Mouse (Mus musculus) liver, embryonic 11.5 days (tissue): ENCODE results near the gene Gm49378. TPM values are rescaled to one million over a fixed set of nuclear protein-coding genes. Genes with fewer than 3 reads are reported as not detected.
A peak's percentile ranks its signal among the peaks of the same experiment; 100 is the strongest.

ENCODE experiments used
- ATAC-seq: fragments of 200-750 bp; cut with Nextera tagmentation; replicated peaks from 2 replicates; pipeline ENCODE4 v1.8.0; 2017; ENCODE audit warnings: moderate number of reproducible peaks, mild to moderate bottlenecking, moderate TSS enrichment, moderate library complexity; ENCODE audit not compliant: low FRiP score
- DNase-seq: peaks from one replicate; pipeline ENCODE4 v3.0.0-alpha.2; 2017; ENCODE audit warnings: low spot score
- H3K27ac ChIP-seq: fragments of 300-500 bp; sonication (generic); 2 replicates; pipeline ENCODE4 v1.5.1; 2014; ENCODE audit warnings: mild to moderate bottlenecking, low read depth, low read length, control low read depth
- H3K27me3 ChIP-seq: fragments of 300-500 bp; sonication (generic); replicated peaks from 2 replicates; pipeline ENCODE4 v1.6.1; 2014; ENCODE audit warnings: low read length, mixed read lengths; ENCODE audit not compliant: control insufficient read depth, insufficient read depth
- H3K36me3 ChIP-seq: fragments of 300-500 bp; sonication (generic); 2 replicates; pipeline ENCODE4 v1.6.1; 2014; ENCODE audit warnings: mild to moderate bottlenecking, low read length, moderate library complexity, mixed read lengths; ENCODE audit not compliant: control insufficient read depth, insufficient read depth
- H3K4me1 ChIP-seq: fragments of 300-500 bp; sonication (generic); replicated peaks from 2 replicates; pipeline ENCODE4 v1.6.1; 2014; ENCODE audit warnings: low read length, mixed read lengths; ENCODE audit not compliant: control insufficient read depth, insufficient read depth
- H3K4me2 ChIP-seq: fragments of 300-500 bp; sonication (generic); 2 replicates; pipeline ENCODE4 v1.6.1; 2014; ENCODE audit warnings: mild to moderate bottlenecking, control low read depth, moderate library complexity
- H3K4me3 ChIP-seq: fragments of 300-500 bp; sonication (generic); 2 replicates; pipeline ENCODE4 v1.5.1; 2014; ENCODE audit warnings: low read depth, low read length, control low read depth
- H3K9ac ChIP-seq: fragments of 300-500 bp; sonication (generic); 2 replicates; pipeline ENCODE4 v1.6.1; 2014; ENCODE audit warnings: low read depth, low read length, control low read depth
- H3K9me3 ChIP-seq: fragments of 300-500 bp; sonication (generic); 2 replicates; pipeline ENCODE4 v1.6.1; 2016; ENCODE audit warnings: low read length, inconsistent platforms, mixed read lengths; ENCODE audit not compliant: control insufficient read depth
- WGBS: fragments of 180-500 bp; shearing (Covaris S2); extraction: QIAGEN DNeasy Blood & Tissue Kit; methylation state at CpG from one replicate; pipeline ENCODE4 v1.1.7; 2014; 5-methylcytosine and 5-hydroxymethylcytosine counted together
- polyA plus RNA-seq: library from polyadenylated mRNA; unstranded; fragments of >200 nt; fragmentation: Nextera tagmentation; extraction: Ambion mirVana; gene quantifications from 2 replicates; pipeline ENCODE4 v1.2.1, GENCODE M21; 2014

The Gm49378 gene
- polyA plus RNA-seq, 1 experiment from 2014 or later: 2.7 TPM

DNA sequence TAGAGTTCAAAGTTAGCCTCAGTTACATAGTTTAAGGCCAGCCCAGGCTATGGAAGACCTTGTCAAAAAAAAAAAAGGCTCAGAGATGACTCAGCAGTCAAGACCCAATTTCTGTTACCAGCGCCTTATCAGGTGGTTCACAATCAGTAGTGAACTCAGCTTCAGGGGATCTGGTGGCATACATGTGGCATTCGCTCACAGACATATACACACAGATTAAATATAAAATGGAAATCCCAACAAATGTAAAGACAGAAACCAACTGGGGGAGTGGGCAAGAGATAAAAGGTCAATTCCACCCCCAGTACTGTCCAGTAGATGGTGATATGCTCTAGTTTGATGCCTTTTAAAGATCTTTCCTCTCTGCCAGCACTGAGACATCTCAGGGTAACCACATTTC lies 51.5 kb downstream of the Gm49378 start:
- peaks cover 40% of the 10 kb centered on the region for H3K4me1 ChIP-seq
- no peak for DNase-seq

GRCm38 (mm10) chr14:55585566-55585960 lies 52.1 kb downstream of the Gm49378 start:
- Histone ChIP-seq H3K9ac (peak overlapping the region; percentile 56), H3K4me1 (peaks cover 40% of the 10 kb centered on the region), H3K36me3 (peaks cover 13% of the 10 kb centered on the region; the same call in 1 of the 2 replicates), H3K4me2 (peak overlapping the region; percentile 94), H3K9me3 (no peaks in the 10 kb centered on the region), H3K27me3 (no peaks in the 10 kb centered on the region), H3K27ac (peak overlapping the region; percentile 98), H3K4me3 (peak overlapping the region; percentile 28)
- DNase-seq: no peak
- 22% methylated on average over 6 of the region's 6 CpGs for WGBS
- peak; percentile 63 for ATAC-seq

More for the DNA sequence above, 51.5 kb downstream of the Gm49378 start:
- Histone ChIP-seq H3K27ac (peak overlapping the region; percentile 98), H3K36me3 (peaks cover 10% of the 10 kb centered on the region; the same call in 1 of the 2 replicates), H3K9ac (peak overlapping the region; percentile 56), H3K4me2 (peak overlapping the region; percentile 94), H3K4me3 (peak overlapping the region; percentile 28; the same call in 1 of the 2 replicates), H3K27me3 (no peaks in the 10 kb centered on the region), H3K9me3 (no peaks in the 10 kb centered on the region)
- WGBS: 38% methylated on average over 2 of the region's 2 CpGs
- peak; percentile 49 for ATAC-seq

DNA sequence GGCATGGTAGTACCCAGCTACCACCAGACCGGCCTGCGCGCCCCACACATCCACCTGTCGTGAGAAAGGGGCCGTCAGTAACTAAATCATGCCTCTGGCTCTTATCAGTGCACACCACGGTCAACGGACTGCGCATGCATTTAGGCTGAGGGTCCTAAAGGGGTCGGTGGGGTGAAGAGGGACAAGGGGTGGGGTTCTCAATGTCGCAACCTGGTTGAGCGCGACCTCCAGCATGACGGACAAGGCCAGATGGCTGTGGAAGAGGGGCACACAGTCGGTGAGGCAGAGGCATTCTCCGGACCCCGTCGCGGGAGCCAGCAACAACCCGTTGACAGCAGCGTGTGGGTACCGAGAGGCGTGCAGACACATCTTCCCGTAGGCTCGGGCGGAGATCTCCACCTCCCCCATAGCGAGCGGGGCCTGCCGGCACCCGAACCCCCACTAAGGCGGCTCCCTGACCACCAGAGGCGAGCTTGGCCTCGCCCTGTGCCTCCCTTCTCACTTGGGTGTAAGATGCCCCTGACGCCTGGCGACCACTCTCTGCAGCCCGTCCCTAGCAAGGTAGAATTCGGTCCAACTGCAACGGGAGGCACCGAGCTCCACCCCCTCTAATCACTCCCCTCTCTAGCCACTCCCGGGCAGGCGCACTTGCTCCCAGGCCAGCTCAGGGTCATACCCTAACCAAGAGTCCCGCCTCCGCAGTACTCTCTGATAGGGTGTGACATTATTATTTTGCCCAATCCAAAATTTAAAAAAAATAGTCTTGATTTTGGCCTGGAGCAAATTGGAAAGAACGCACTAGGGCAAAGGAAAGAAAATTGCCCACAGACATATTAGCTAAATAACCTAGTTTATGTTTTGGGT lies 52.8 kb downstream of the Gm49378 start, which contains the start of gene Emc9:
Gene Emc9, minus strand, starts transcription at position 601 of the 864 bp plus-strand sequence.
- DNase-seq (peak; percentile 83), ATAC-seq (peak; percentile 94)
- peaks cover 15% of the 10 kb centered on the region; the same call in 1 of the 2 replicates for H3K36me3 ChIP-seq
- H3K27me3 ChIP-seq: no peaks in the 10 kb centered on the region
- WGBS: 2% methylated on average over 43 of the region's 43 CpGs
- H3K4me3 ChIP-seq: peak within 1 kb of the TSS; percentile 68
- H3K9ac ChIP-seq: peak within 1 kb of the TSS; percentile 71
- H3K4me2 ChIP-seq: peak within 1 kb of the TSS; percentile 94
- no peaks in the 10 kb centered on the region for H3K9me3 ChIP-seq
- H3K4me1 ChIP-seq: peaks cover 36% of the 10 kb centered on the region
- H3K27ac ChIP-seq: peak within 1 kb of the TSS; percentile 98

DNA sequence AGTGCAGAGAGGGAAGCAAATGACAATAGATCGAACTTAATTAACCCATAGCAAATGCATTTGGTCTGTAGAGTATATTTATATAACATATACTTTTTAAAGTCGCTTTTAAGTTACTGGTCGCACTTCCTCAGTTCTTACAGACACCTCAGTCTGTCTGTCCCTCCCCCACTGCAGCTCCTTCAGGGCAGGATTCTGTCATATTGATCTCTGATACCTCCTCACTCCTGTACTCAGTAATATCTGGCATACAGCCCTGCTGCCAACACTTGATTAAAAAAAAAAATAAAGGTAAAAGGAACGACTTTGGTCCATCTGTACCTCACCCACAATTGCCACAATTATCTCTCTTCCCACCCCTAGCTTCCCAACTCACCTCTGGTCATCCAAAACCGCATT lies 53.4 kb downstream of the Gm49378 start:
- no peak for ATAC-seq
- H3K9ac ChIP-seq: peak overlapping the region; percentile 71
- H3K27ac ChIP-seq: peak overlapping the region; percentile 98
- peaks cover 15% of the 10 kb centered on the region; the same call in 1 of the 2 replicates for H3K36me3 ChIP-seq
- DNase-seq: no peak
- H3K4me2 ChIP-seq: peak overlapping the region; percentile 94
- 30% methylated on average over 5 of the region's 5 CpGs for WGBS
- H3K4me3 ChIP-seq: peak overlapping the region; percentile 68
- peaks cover 37% of the 10 kb centered on the region for H3K4me1 ChIP-seq
- no peaks in the 10 kb centered on the region for H3K27me3 ChIP-seq
- no peaks in the 10 kb centered on the region for H3K9me3 ChIP-seq

DNA sequence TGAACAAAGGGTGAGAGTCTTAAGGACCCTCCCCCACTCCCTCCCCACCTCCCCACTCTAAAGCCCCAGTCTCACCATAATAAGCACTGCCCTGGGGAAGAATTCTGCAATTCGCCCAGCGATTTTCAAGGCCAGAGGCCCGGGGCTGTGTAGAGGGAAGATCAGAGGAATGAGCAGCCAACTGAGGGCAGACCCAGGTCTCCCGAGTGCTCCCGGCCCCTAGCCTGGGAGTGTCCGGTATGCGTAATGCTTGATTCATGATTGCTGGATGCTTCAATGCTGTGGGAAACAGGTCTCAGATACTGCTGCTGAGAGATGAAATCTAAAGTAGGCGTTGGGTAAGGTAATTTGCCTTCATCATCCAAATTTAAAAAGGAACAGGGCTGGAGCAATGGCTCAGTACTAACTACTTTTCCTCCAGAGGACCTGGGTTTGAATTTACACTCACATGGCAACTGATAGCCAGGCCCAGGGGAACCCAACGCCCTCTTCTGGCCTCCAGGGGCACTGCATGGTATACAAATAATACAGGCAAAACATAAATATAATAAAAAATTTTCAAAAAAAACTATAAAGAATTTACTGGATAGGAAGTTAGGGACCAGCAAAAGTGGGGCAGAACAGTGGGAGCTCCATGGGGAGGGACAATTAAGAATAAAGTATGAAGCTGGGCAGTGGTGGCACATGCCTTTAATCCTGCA lies 55.6 kb downstream of the Gm49378 start:
- ATAC-seq: no peak
- H3K4me2 ChIP-seq: no peak overlapping the region
- DNase-seq: no peak
- no peaks in the 10 kb centered on the region for H3K27me3 ChIP-seq
- no peak overlapping the region for H3K4me3 ChIP-seq
- H3K27ac ChIP-seq: no peak overlapping the region; the same call in 1 of the 2 replicates
- H3K9me3 ChIP-seq: no peaks in the 10 kb centered on the region
- no peak overlapping the region for H3K9ac ChIP-seq
- peaks cover 13% of the 10 kb centered on the region; the same call in 1 of the 2 replicates for H3K36me3 ChIP-seq
- WGBS: 80% methylated on average over 9 of the region's 9 CpGs
- H3K4me1 ChIP-seq: peaks cover 40% of the 10 kb centered on the region

- DNase-seq: no peak
- H3K4me3 ChIP-seq: no peak overlapping the region
- no peak overlapping the region for H3K27ac ChIP-seq
- no peak overlapping the region for H3K4me2 ChIP-seq
- WGBS: 86% methylated on average over 16 of the region's 16 CpGs
- no peak for ATAC-seq
- no peak overlapping the region for H3K9ac ChIP-seq
- H3K9me3 ChIP-seq: no peaks in the 10 kb centered on the region
- no peaks in the 10 kb centered on the region for H3K27me3 ChIP-seq
- H3K36me3 ChIP-seq: peaks cover 13% of the 10 kb centered on the region; the same call in 1 of the 2 replicates
- H3K4me1 ChIP-seq: peaks cover 29% of the 10 kb centered on the region
Observed at GRCm38 (mm10) chr14:55580731-55581130, 57.0 kb downstream of the Gm49378 start.

- Histone ChIP-seq H3K27me3 (no peaks in the 10 kb centered on the region), H3K9me3 (no peaks in the 10 kb centered on the region), H3K4me2 (peak overlapping the region; percentile 77), H3K9ac (no peak overlapping the region), H3K4me1 (peaks cover 28% of the 10 kb centered on the region), H3K27ac (peak overlapping the region; percentile 35), H3K36me3 (peaks cover 13% of the 10 kb centered on the region; the same call in 1 of the 2 replicates), H3K4me3 (no peak overlapping the region)
- ATAC-seq (no peak), DNase-seq (no peak)
- WGBS: 86% methylated on average over 23 of the region's 23 CpGs
Observed at GRCm38 (mm10) chr14:55579511-55580496, 57.9 kb downstream of the Gm49378 start.
